In the genomic region with DNA sequence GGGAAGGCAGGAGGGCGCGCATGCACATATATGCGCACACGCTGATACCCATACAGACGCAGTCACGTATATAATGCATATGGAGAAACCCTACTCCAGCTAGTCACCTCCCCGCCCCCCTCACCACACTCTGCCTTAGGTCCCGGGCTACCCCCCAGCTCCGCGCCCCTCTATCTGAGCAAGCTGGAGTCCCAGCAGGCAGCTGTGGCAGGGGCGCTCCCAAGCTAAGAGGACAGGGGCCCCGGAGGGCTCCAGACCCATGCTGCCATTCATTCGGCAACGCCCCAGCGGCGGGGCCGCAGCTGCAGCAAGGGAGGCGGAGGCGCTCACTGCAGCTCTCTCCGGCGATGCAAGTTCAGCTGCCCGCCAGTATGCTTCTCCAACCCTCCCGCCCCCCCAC, we compare ENCODE assay signal across 8 mouse cellular contexts. TPM values are rescaled to one million over a fixed set of nuclear protein-coding genes. Genes with fewer than 3 reads are reported as not detected.
DNase-seq lines count a peak whose midpoint lies in the region; ATAC-seq lines count a peak whose summit lies in the region.

No protein-coding gene starts in this region.

- H3K36me3 ChIP-seq in heart, embryonic 15.5 days = no peaks in the 10 kb centered on the region
- H3K36me3 ChIP-seq in limb, embryonic 15.5 days = no peaks in the 10 kb centered on the region

- 0 out of 2 replicates have a peak, but pooled peaks have one; percentile 1 for ATAC-seq in heart, embryonic 15.5 days (replicated peaks; ENCODE audit: insufficient number of reproducible peaks, insufficient read depth, low FRiP score, low read depth)
- ATAC-seq in limb, embryonic 15.5 days (ENCODE audit: insufficient number of reproducible peaks, low FRiP score, low TSS enrichment, low read depth) = no peak; the same call in 1 of the 2 replicates

- H3K9ac ChIP-seq in heart, embryonic 15.5 days = peak overlapping the region; percentile 71
- H3K9ac ChIP-seq in limb, embryonic 15.5 days = peak overlapping the region; percentile 60

- H3K4me2 ChIP-seq in heart, embryonic 15.5 days = peak overlapping the region; percentile 73
- H3K4me2 ChIP-seq in limb, embryonic 15.5 days = peak overlapping the region; percentile 52

- WGBS in heart, embryonic 15.5 days = 9% methylated on average over 19 of the region's 23 CpGs
- 21% methylated on average over 20 of the region's 23 CpGs for WGBS in limb, embryonic 15.5 days

- H3K27ac ChIP-seq in heart, embryonic 15.5 days = peak overlapping the region; percentile 83
- peak overlapping the region; percentile 85 for H3K27ac ChIP-seq in limb, embryonic 15.5 days

- peak overlapping the region; percentile 70 for H3K4me3 ChIP-seq in heart, embryonic 15.5 days
- H3K4me3 ChIP-seq in limb, embryonic 15.5 days = peak overlapping the region; percentile 60

- H3K4me1 ChIP-seq in heart, embryonic 15.5 days (replicated peaks) = peaks cover 12% of the 10 kb centered on the region
- peaks cover 14% of the 10 kb centered on the region; the same call in 1 of the 2 replicates for H3K4me1 ChIP-seq in limb, embryonic 15.5 days

- no peaks in the 10 kb centered on the region for H3K9me3 ChIP-seq in heart, embryonic 15.5 days (replicated peaks)
- no peaks in the 10 kb centered on the region for H3K9me3 ChIP-seq in limb, embryonic 15.5 days

- no peaks in the 10 kb centered on the region for H3K27me3 ChIP-seq in heart, embryonic 15.5 days
- peaks cover 3% of the 10 kb centered on the region; the same call in 1 of the 2 replicates for H3K27me3 ChIP-seq in limb, embryonic 15.5 days

- peak; percentile 39 for DNase-seq in adrenal gland, adult 2 months
- DNase-seq in adrenal gland, adult 8-10 months = no peak
- DNase-seq in 416B (ENCODE audit: low read depth) = peak; percentile 16
- DNase-seq in cerebellum, postnatal 25 days = peak; percentile 36 to 45
- peak; percentile 52 for DNase-seq in neural tube, embryonic 10.5 days (ENCODE audit: extremely low spot score, low spot score)
- DNase-seq in urinary bladder, postnatal 36 days (ENCODE audit: low spot score in 2 of 2) = no peak

RNA-seq across cellular contexts. Expression of gene Sept6, which starts 2.8 kb away (rescaled TPM):
- total RNA-seq in adrenal gland, adult 2 months (2021) = 10 to 100 TPM; 16.7 to 24.9 TPM
- polyA plus RNA-seq in adrenal gland, adult 2 months (2012; rRNA removed) = 8.6 and 8.8 TPM in 2 replicates
- total RNA-seq in adrenal gland, adult 8-10 months (2022) = 10 to 100 TPM; 21.4 to 45.9 (median 31.0) TPM
- 46.1 and 49.2 TPM in 2 replicates for polyA plus RNA-seq in heart, embryonic 15.5 days (2015; fragmentation: Nextera tagmentation; extraction: Ambion mirVana)
- polyA plus RNA-seq in limb, embryonic 15.5 days (2015; fragmentation: Nextera tagmentation; extraction: Ambion mirVana) = 43.9 and 45.9 TPM in 2 replicates

RNA-seq across cellular contexts. Expression of gene Sowahd, which starts 59.9 kb away (rescaled TPM):
- total RNA-seq in adrenal gland, adult 2 months (2021) = 1 to 10 TPM in 1 of 2 experiments, under 1 TPM in 1; 0.17 to 1.8 TPM
- polyA plus RNA-seq in adrenal gland, adult 2 months (2012; rRNA removed) = 0.13 and 0.46 TPM in 2 replicates
- 1 to 10 TPM in 2 of 4 experiments, under 1 TPM in 2; 0.63 to 5.0 (median 1.9) TPM for total RNA-seq in adrenal gland, adult 8-10 months (2022)
- 0.10 and 0.20 TPM in 2 replicates for polyA plus RNA-seq in heart, embryonic 15.5 days (2015; fragmentation: Nextera tagmentation; extraction: Ambion mirVana)
- not detected in 2 replicates for polyA plus RNA-seq in limb, embryonic 15.5 days (2015; fragmentation: Nextera tagmentation; extraction: Ambion mirVana)

Comparison
In these comparisons a context has a peak if more than half of its experiments do, and no peak if none do; other contexts are left out.
1. DNase-seq: peak in adrenal gland, adult 2 months (single experiment), 416B (single experiment), cerebellum, postnatal 25 days (2 of 2) and neural tube, embryonic 10.5 days (single experiment); none in adrenal gland, adult 8-10 months (single experiment) and urinary bladder, postnatal 36 days (0 of 2).